7 mouse cellular contexts compared by ENCODE assay signal in genomic region chr1:178187216-178187791, GRCm38 (mm10). TPM values are rescaled to one million over a fixed set of nuclear protein-coding genes. Genes with fewer than 3 reads are reported as not detected.
A peak's percentile ranks its signal among the peaks of the same experiment; 100 is the strongest.
DNase-seq lines count a peak whose midpoint lies in the region; ATAC-seq and TF ChIP-seq lines count a peak whose summit lies in the region.
"Not testable (repeated sequence)": the region's sequence is repeated elsewhere in the genome, so short reads cannot be mapped to it uniquely, and the experiment has no call there.

Desi2 (plus strand) TSS chr1:178187417.

- intact Hi-C loops in left cerebral cortex, postnatal 4 days (cut with DNase I), result not testable (repeated sequence)

- peak within 1 kb of the TSS; percentile 68 for H3K4me3 ChIP-seq in embryonic facial prominence, embryonic 10.5 days
- peak within 1 kb of the TSS; percentile 54 for H3K4me3 ChIP-seq in intestine, postnatal 0 days (ENCODE audit: low read depth, low read length)
- H3K4me3 ChIP-seq in midbrain, embryonic 12.5 days, result peak within 1 kb of the TSS; percentile 65
- H3K4me3 ChIP-seq in small intestine, adult 2 months (ENCODE audit: low read depth, low read length), result peak within 1 kb of the TSS; percentile 69

- H3K27ac ChIP-seq in embryonic facial prominence, embryonic 10.5 days (replicated peaks), result peak within 1 kb of the TSS; percentile 76
- H3K27ac ChIP-seq in intestine, postnatal 0 days (ENCODE audit: low read depth, low read length), result peak within 1 kb of the TSS; percentile 73
- H3K27ac ChIP-seq in midbrain, embryonic 12.5 days (replicated peaks), result peak within 1 kb of the TSS; percentile 67
- H3K27ac ChIP-seq in small intestine, adult 2 months (ENCODE audit: insufficient read depth, low read depth, low read length), result peak within 1 kb of the TSS; percentile 58

- not testable (repeated sequence) for H3K9me3 ChIP-seq in embryonic facial prominence, embryonic 10.5 days; intestine, postnatal 0 days (ENCODE audit: control insufficient read depth); midbrain, embryonic 12.5 days

- not testable (repeated sequence) for TF ChIP-seq CTCF in intestine, postnatal 0 days (IDR thresholded peaks at IDR 0.05; ENCODE audit: low read depth); small intestine, adult 2 months (IDR thresholded peaks at IDR 0.05; ENCODE audit: extremely low read depth, insufficient read length, insufficient replicate concordance, low read depth, low read length)

- H3K36me3 ChIP-seq in embryonic facial prominence, embryonic 10.5 days (replicated peaks); intestine, postnatal 0 days (ENCODE audit: control insufficient read depth, insufficient read depth); midbrain, embryonic 12.5 days; small intestine, adult 2 months (ENCODE audit: control insufficient read depth, insufficient read depth, low read length): not testable (repeated sequence)

- ATAC-seq in intestine, postnatal 0 days, result peak; percentile 99
- peak; percentile 99 for ATAC-seq in midbrain, embryonic 12.5 days (ENCODE audit: low FRiP score, low read depth)

- DNase-seq in adrenal gland, postnatal 10 days, result peak; percentile 95
- peak; percentile 95 for DNase-seq in embryonic facial prominence, embryonic 10.5 days (ENCODE audit: low spot score)
- DNase-seq in gonadal fat pad, adult 2 months (ENCODE audit: low read depth), result peak; percentile 93
- peak; percentile 94 for DNase-seq in left cerebral cortex, postnatal 4 days

- H3K27me3 ChIP-seq in embryonic facial prominence, embryonic 10.5 days (replicated peaks; ENCODE audit: low read depth, poor library complexity, severe bottlenecking); intestine, postnatal 0 days (replicated peaks; ENCODE audit: control insufficient read depth, insufficient read depth, low read length); midbrain, embryonic 12.5 days; small intestine, adult 2 months (ENCODE audit: control insufficient read depth, insufficient read depth, low read length): not testable (repeated sequence)

- H3K4me1 ChIP-seq in embryonic facial prominence, embryonic 10.5 days, result peaks cover 15% of the 10 kb centered on the region
- not testable (repeated sequence) for H3K4me1 ChIP-seq in intestine, postnatal 0 days (replicated peaks; ENCODE audit: control insufficient read depth, insufficient read depth, low read length); midbrain, embryonic 12.5 days; small intestine, adult 2 months (ENCODE audit: control insufficient read depth, insufficient read depth, insufficient read length, low read length)

- TF ChIP-seq POLR2A in small intestine, adult 2 months (IDR thresholded peaks at IDR 0.05; ENCODE audit: low read depth, low read length), result peak; percentile 28; the same call in 1 of the 2 replicates

- H3K4me2 ChIP-seq in intestine, postnatal 0 days (replicated peaks; ENCODE audit: low read depth), result peak within 1 kb of the TSS; percentile 71
- H3K4me2 ChIP-seq in midbrain, embryonic 12.5 days (replicated peaks), result peak within 1 kb of the TSS; percentile 53

- peak within 1 kb of the TSS; percentile 57 for H3K9ac ChIP-seq in intestine, postnatal 0 days (ENCODE audit: low read depth, low read length)
- H3K9ac ChIP-seq in midbrain, embryonic 12.5 days (replicated peaks), result peak within 1 kb of the TSS; percentile 53; the same call in 1 of the 2 replicates

- WGBS in embryonic facial prominence, embryonic 10.5 days, result under 1% methylated on average over 37 of the region's 37 CpGs
- under 1% methylated on average over 35 of the region's 37 CpGs for WGBS in intestine, postnatal 0 days
- under 1% methylated on average over 37 of the region's 37 CpGs for WGBS in midbrain, embryonic 12.5 days
- WGBS in small intestine, adult 2 months, result under 1% methylated on average over 37 of the region's 37 CpGs

RNA-seq across cellular contexts. Expression of gene Desi2, which starts in this region (rescaled TPM):
- total RNA-seq in adrenal gland, postnatal 10 days (2021), result 10 to 100 TPM; 23.4 to 23.8 TPM
- 14.9 and 17.3 TPM in 2 replicates for polyA plus RNA-seq in embryonic facial prominence, embryonic 10.5 days (2016; fragmentation: Nextera tagmentation; extraction: Ambion mirVana)
- 8.7 and 8.9 TPM in 2 replicates for polyA plus RNA-seq in gonadal fat pad, adult 2 months (2012; rRNA removed)
- polyA plus RNA-seq in intestine, postnatal 0 days (2015; fragmentation: Nextera tagmentation; extraction: Ambion mirVana), result 26.9 and 29.9 TPM in 2 replicates
- 10 to 100 TPM; 24.0 to 27.5 TPM for total RNA-seq in left cerebral cortex, postnatal 4 days (2021)
- polyA plus RNA-seq in midbrain, embryonic 12.5 days (2016; fragmentation: Nextera tagmentation; extraction: Ambion mirVana), result 19.6 and 20.5 TPM in 2 replicates
- 3.1 and 4.8 TPM in 2 replicates for polyA plus RNA-seq in small intestine, adult 2 months (2012; rRNA removed)

Comparison
In these comparisons a context has a peak if more than half of its experiments do, and no peak if none do; other contexts are left out.
1. Peak in every context shown above with its lines: DNase-seq, ATAC-seq, H3K4me3 ChIP-seq and H3K27ac ChIP-seq.